Mouse (Mus musculus): ENCODE results near the gene Gm9195. TPM values are rescaled to one million over a fixed set of nuclear protein-coding genes. Genes with fewer than 3 reads are reported as not detected.
A peak's percentile ranks its signal among the peaks of the same experiment; 100 is the strongest.

Gene Gm9195
- total RNA-seq, 2 experiments from 2014 or later = not detected

DNA sequence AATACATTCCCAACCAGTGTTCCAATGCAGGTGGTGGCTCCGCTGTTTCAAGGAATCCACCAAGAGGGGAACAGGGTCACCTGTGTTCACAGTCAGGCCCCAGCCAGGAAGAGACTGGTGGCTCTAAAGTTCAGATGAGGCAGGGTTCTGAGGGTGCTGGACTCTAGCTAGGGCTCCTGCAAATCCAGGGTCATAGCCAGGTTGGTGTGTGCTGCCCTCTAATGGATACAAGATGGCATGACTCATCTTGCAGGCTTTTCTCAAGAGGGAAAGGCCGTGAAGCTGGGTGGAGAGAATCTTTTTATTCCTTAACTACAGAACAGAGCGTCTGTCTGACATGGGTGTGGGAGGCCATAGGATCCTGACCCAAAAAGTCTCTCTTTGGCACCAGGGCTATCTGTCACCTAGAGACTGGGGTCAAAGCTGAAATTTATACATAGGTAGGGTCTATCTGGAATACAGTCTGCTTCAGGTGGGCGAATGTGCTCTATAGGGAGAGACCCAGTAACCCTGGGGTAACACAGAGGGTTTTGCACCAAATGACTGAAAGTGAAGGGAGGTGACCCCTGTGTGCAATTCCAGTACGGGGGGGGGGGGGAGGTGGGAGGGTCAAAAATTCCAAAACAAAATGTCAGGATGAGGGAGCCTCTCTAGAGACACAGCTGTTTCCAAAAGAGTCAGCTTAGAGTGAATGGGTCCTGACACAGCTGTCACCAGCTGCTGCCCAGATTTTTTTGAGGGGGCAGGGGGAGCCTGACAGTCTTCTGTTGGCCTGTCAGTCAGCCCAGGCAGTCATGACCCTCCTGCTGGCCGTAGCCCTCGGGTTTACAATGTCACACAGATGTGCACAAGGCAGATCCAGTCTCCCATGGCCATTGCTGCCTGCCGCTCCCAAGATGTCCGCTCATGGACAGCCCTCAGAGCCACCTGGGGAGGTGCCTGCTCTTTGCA is 44.2 kb downstream of the Gm9195 start:
- DNase-seq = no peak
- intact Hi-C loops (cut with DNase I) = no loop called here

GRCm38 (mm10) chr14:72442936-72443335 is 48.7 kb downstream of the Gm9195 start:
- intact Hi-C loops (cut with DNase I) = no loop called here
- DNase-seq = no peak

DNA sequence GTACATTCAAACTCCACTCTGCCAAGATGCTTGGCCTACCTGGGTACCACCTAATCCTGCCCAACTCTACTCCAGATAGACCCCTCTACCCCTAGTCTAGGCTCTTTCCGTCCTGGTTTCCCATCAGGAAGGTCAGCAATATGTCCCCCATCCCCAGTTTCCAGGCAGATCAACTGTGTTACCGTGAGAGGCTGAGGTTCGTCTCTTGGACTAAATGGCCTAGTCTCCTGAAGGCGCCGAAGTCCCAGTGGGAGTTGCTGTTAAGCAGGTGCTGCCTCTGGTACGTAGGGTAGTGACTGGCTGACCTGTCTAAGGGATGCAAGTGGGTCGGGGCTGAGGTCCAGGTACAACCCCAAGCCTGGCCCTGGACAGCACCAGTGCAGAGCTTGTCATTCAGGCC is 50.7 kb downstream of the Gm9195 start:
- no peak for DNase-seq
- intact Hi-C loops (cut with DNase I) = no loop called here

- DNase-seq = no peak
- intact Hi-C loops (cut with DNase I) = no loop called here
Measured at GRCm38 (mm10) chr14:72440436-72440835, 51.2 kb downstream of the Gm9195 start.

- DNase-seq = no peak
- intact Hi-C loops (cut with DNase I) = no loop called here
Measured at GRCm38 (mm10) chr14:72438976-72439375, 52.7 kb downstream of the Gm9195 start.

DNA sequence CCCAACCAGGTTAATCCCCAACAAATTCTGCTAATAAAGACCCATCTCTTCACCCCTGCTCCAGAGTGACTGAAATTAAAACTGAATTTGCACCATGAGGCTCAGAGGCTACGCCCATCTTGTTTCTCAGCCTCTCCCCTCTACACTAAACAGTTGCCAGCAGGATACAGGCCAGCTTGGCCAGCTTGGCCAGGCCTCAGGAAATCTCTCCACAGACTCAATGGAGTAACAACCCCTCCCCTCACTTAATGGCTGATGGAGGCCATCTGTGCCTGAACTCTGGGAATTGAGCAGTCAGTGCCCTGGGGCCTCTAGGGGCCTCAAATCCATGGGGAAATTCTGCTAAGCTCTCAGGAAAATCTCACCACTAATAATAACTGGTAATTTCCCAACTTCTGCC is 101.9 kb downstream of the Gm9195 start:
- peak; percentile 51 to 56 for DNase-seq
- intact Hi-C loops (cut with DNase I) = no loop called here

- intact Hi-C loops (cut with DNase I) = no loop called here
- no peak for DNase-seq
Measured at GRCm38 (mm10) chr14:72389288-72389687, 102.3 kb downstream of the Gm9195 start.

- DNase-seq = no peak
- intact Hi-C loops (cut with DNase I) = loop anchor here (10.0 kb wide), 1 partner anchor 628 kb away; no protein-coding TSS in a partner anchor
Measured at GRCm38 (mm10) chr14:72377224-72377623, 114.4 kb downstream of the Gm9195 start.

Other genes starting within 250 kb of the Gm9195 start
- gene Fndc3a, start 218.2 kb upstream of the Gm9195 start, total RNA-seq (2021) = 1 to 10 TPM; 5.8 to 6.7 TPM